Mouse (Mus musculus) limb, embryonic 13.5 days (tissue): Measurements from ENCODE around the gene Thbs3. TPM values are rescaled to one million over a fixed set of nuclear protein-coding genes. Genes with fewer than 3 reads are reported as not detected.

Experiments used
- ATAC-seq: fragments of 200-750 bp; cut with Nextera tagmentation; 2 replicates; pipeline ENCODE4 v1.8.0; 2017; ENCODE audit warnings: low read depth, moderate number of reproducible peaks, moderate TSS enrichment; ENCODE audit not compliant: low FRiP score
- H3K27ac ChIP-seq: fragments of 300-500 bp; sonication (generic); 2 replicates; pipeline ENCODE4 v1.5.1; 2015; ENCODE audit warnings: inconsistent platforms, mild to moderate bottlenecking, moderate library complexity
- H3K27me3 ChIP-seq: fragments of 300-500 bp; sonication (generic); 2 replicates; pipeline ENCODE4 v1.6.1; 2015; ENCODE audit warnings: mild to moderate bottlenecking, inconsistent platforms
- H3K36me3 ChIP-seq: fragments of 300-500 bp; sonication (generic); 2 replicates; pipeline ENCODE4 v1.6.1; 2015; ENCODE audit warnings: inconsistent platforms, mild to moderate bottlenecking, moderate library complexity
- H3K4me1 ChIP-seq: fragments of 300-500 bp; sonication (generic); 2 replicates; pipeline ENCODE4 v1.6.1; 2015; ENCODE audit warnings: inconsistent platforms
- H3K4me2 ChIP-seq: fragments of 300-500 bp; sonication (generic); replicated peaks from 2 replicates; pipeline ENCODE4 v1.6.1; 2015; ENCODE audit warnings: inconsistent platforms, mild to moderate bottlenecking, moderate library complexity
- H3K4me3 ChIP-seq: fragments of 300-500 bp; sonication (generic); 2 replicates; pipeline ENCODE4 v1.5.1; 2015; ENCODE audit warnings: moderate library complexity, mild to moderate bottlenecking, inconsistent platforms
- H3K9ac ChIP-seq: fragments of 300-500 bp; sonication (generic); 2 replicates; pipeline ENCODE4 v1.6.1; 2015; ENCODE audit warnings: mild to moderate bottlenecking, inconsistent platforms
- H3K9me3 ChIP-seq: fragments of 300-500 bp; sonication (generic); 2 replicates; pipeline ENCODE4 v1.6.1; 2016; ENCODE audit warnings: inconsistent platforms
- WGBS: fragments of 180-500 bp; shearing (Covaris S2); methylation state at CpG from one replicate; pipeline ENCODE4 v1.1.7; 2015; 5-methylcytosine and 5-hydroxymethylcytosine counted together
- polyA plus RNA-seq: library from polyadenylated mRNA; unstranded; fragments of >200 nt; fragmentation: Nextera tagmentation; extraction: Ambion mirVana; gene quantifications from 2 replicates; pipeline ENCODE4 v1.2.1, GENCODE M21; 2015

Thbs3 gene
- polyA plus RNA-seq, 1 experiment from 2014 or later = 69.8 TPM

DNA sequence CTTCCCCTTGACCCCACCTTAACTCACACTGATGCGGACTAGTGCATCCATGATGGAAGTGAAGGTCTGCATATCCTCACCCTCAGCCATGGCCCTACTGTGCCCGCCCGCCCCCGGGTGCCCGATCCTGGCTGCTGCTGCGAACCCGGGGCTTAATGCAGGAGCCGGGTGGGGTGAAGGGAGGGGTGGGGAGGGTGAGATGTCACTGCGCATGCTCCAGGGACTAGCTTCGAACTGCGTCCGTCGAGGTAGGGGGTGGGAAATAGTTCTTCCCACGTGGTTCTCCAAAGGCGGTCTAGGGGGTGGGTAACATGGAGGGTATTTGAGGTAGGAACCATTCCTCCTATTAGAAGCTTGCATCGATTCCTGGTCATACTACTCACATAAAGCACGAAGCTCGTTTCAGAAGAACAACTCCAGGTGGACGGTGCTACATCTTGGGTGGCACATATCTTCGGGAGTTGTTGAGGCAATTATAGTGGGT, 30.8 kb downstream of the Thbs3 start, which contains the start of gene Krtcap2:
TSS of gene Krtcap2 (plus strand) at position 279 of the 484 bp plus-strand sequence.
- H3K9me3 ChIP-seq = no peaks in the 10 kb centered on the region
- peaks cover 35% of the 10 kb centered on the region for H3K36me3 ChIP-seq
- no peaks in the 10 kb centered on the region for H3K27me3 ChIP-seq
- ATAC-seq = peak; percentile 21; the same call in 1 of the 2 replicates
- H3K27ac ChIP-seq = peak within 1 kb of the TSS; percentile 74
- H3K4me1 ChIP-seq = peaks cover 45% of the 10 kb centered on the region
- H3K4me3 ChIP-seq = peak within 1 kb of the TSS; percentile 77
- 3% methylated on average over 19 of the region's 20 CpGs for WGBS
- H3K9ac ChIP-seq = peak within 1 kb of the TSS; percentile 87
- H3K4me2 ChIP-seq = peak within 1 kb of the TSS; percentile 91

DNA sequence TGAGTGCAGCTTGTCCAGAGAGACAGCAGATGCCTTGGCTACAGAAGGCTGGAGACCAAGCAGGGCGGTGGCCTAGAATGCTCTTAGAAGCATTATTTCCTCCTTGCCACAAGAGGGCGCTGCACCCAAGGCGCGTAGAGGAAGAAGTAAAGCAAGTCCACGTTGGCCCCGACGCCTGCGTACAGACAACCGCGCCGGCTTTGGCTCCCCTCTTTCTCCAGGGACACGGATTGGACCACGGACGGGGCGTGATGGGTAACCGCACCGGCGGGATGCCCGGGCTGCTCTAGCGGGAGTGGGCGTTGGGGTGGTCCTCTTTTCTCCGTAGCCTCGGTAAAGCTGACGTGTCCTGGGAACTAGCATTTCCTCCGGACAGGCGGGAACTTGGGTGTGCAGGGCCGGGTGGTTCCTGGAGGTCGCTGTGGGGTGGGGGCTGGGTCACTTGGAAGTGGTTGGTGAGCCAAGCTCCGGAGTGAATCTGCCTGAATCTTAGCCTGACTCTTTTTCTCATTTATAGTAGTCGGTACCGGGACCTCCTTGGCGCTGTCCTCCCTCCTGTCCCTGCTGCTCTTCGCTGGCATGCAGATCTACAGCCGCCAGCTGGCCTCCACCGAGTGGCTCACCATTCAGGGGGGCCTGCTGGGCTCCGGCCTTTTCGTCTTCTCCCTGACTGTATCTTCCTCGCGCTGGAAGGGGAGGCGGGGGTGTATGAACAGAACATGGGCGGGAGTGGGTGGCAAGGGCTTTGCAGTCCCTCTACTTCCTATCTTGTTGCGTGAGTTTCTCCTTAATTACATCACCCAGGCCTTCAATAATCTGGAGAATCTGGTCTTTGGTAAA, 31.5 kb downstream of the Thbs3 start, which contains the start of gene Trim46:
TSS of gene Trim46 (minus strand) at position 49 of the 840 bp plus-strand sequence.
- under 1% methylated on average over 42 of the region's 42 CpGs for WGBS

DNA sequence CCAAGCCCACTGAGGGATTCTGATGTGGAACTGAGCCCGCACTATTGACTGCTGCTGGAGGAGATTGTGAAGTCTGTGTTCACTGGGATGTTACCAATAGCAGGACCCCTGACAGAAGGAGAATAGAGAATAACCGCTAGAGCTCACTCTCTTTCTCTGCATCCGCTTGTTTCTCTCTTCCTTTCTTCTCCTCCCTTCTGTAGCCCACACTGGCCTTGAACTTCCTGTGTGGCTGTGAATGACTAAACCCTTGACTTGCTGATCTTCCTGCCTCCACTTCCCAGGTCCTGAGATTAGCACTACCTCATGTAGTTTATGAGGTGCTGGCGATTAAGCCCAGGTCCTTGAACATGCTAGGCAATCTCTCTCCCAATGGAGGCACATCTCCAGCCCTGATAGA, 32.5 kb downstream of the Thbs3 start:
- Histone ChIP-seq H3K27me3 (no peaks in the 10 kb centered on the region), H3K4me3 (peak overlapping the region; percentile 77), H3K4me2 (peak overlapping the region; percentile 91), H3K9ac (peak overlapping the region; percentile 87), H3K9me3 (no peaks in the 10 kb centered on the region), H3K4me1 (peaks cover 57% of the 10 kb centered on the region), H3K36me3 (peaks cover 20% of the 10 kb centered on the region; the same call in 1 of the 2 replicates), H3K27ac (no peak overlapping the region)
- 87% methylated on average over 4 of the region's 4 CpGs for WGBS
- no peak for ATAC-seq

More for the DNA sequence above, 31.5 kb downstream of the Thbs3 start, which contains the start of gene Trim46:
- H3K27ac ChIP-seq = peak within 1 kb of the TSS; percentile 74
- H3K4me1 ChIP-seq = peaks cover 52% of the 10 kb centered on the region
- no peaks in the 10 kb centered on the region for H3K27me3 ChIP-seq
- ATAC-seq = peak; percentile 73
- peak within 1 kb of the TSS; percentile 91 for H3K4me2 ChIP-seq
- no peaks in the 10 kb centered on the region for H3K9me3 ChIP-seq
- H3K4me3 ChIP-seq = peak within 1 kb of the TSS; percentile 77
- H3K36me3 ChIP-seq = peaks cover 29% of the 10 kb centered on the region
- H3K9ac ChIP-seq = peak within 1 kb of the TSS; percentile 87

DNA sequence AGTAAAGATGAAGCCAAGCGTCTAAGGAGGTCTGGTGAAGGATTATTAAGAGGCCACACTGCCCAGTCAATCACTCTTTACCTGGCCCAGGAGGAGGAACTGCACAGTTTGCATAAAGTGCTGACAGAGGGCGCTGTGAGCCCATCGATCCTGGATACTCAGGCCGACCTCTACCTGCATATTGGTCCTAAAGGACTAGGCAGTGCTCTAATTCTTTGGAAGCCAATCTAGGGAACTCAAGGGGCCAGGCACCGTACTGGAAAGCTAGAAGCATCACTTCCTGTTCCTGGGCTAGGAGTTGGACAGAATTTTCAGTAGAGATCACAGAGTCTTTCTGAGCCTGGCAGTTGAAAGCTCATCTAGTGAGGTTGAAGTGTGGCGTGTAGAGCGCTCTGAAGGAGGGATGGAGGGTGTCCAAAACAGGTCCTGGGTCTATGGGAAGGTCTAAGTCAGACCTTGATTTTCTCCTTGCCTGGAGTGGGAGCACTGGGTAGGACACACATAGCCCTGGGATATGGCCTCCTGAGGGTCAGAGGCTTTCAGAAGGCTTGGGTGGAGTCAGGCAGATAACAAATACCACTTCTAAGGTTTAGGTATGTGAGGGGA, 35.6 kb downstream of the Thbs3 start:
- 21% methylated on average over 7 of the region's 7 CpGs for WGBS
- Histone ChIP-seq H3K27me3 (no peaks in the 10 kb centered on the region), H3K4me3 (no peak overlapping the region), H3K9me3 (no peaks in the 10 kb centered on the region), H3K36me3 (peaks cover 20% of the 10 kb centered on the region; the same call in 1 of the 2 replicates), H3K9ac (0 out of 2 replicates have a peak overlapping the region, but pooled peaks have one; percentile 39), H3K27ac (no peak overlapping the region), H3K4me1 (peaks cover 34% of the 10 kb centered on the region), H3K4me2 (peak overlapping the region; percentile 48; the same call in 1 of the 2 replicates)
- no peak for ATAC-seq

DNA sequence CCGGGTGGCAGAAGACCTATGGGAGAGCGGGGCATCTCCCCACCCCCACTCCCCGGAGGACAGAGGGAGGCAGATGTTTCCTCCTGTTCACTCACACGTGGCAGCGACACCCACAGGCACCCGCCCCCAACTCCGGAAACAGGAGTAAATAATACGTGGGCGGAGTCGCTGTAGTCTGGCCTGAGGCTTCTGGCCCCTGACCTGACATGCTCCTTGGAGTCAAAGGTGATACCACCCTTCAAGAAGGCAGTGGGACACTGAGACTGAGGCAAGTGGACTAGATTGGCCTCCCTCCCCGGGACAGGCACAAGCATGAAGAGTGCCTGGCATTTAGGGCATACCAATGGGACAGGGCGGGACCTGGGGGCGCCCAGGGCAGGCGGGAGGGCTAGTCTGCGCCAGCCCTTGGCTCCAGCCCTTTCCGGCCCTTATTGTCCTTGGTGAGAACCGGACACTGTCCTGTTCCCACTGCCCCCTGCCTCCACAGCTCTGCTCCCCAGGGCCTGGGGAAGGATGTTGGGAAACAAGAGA, 36.5 kb downstream of the Thbs3 start:
- Histone ChIP-seq H3K27me3 (no peaks in the 10 kb centered on the region), H3K9me3 (no peaks in the 10 kb centered on the region), H3K9ac (0 out of 2 replicates have a peak overlapping the region, but pooled peaks have one; percentile 39), H3K4me3 (no peak overlapping the region; the same call in 1 of the 2 replicates), H3K27ac (no peak overlapping the region; the same call in 1 of the 2 replicates), H3K36me3 (peaks cover 20% of the 10 kb centered on the region; the same call in 1 of the 2 replicates), H3K4me1 (peaks cover 29% of the 10 kb centered on the region), H3K4me2 (peak overlapping the region; percentile 48)
- 9% methylated on average over 17 of the region's 17 CpGs for WGBS
- no peak for ATAC-seq

DNA sequence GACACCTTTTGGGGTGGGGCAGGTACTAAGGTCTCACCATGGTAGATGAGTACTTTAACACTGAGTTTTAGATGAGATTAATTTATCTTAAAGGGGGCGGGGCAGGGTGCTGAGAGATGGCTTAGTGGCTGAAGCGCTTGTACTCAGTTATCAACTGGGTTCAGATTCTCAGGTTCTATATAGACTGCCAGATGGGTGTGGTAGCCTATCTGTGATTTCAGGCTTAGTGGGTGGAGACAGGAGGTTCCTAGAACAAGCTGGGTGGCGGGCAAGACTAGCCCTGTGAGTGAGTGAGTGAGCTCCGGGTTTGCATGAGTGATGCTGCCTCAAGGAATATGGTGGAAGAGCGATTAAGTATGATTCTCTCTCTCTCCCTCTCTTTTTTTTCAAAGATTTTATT, 40.0 kb downstream of the Thbs3 start:
- H3K4me3 ChIP-seq = no peak overlapping the region
- ATAC-seq = no peak
- H3K27ac ChIP-seq = no peak overlapping the region
- no peaks in the 10 kb centered on the region for H3K9me3 ChIP-seq
- H3K27me3 ChIP-seq = no peaks in the 10 kb centered on the region
- no peak overlapping the region for H3K4me2 ChIP-seq
- 88% methylated on average over 5 of the region's 5 CpGs for WGBS
- no peak overlapping the region for H3K9ac ChIP-seq
- H3K4me1 ChIP-seq = peaks cover 18% of the 10 kb centered on the region
- no peaks in the 10 kb centered on the region for H3K36me3 ChIP-seq

DNA sequence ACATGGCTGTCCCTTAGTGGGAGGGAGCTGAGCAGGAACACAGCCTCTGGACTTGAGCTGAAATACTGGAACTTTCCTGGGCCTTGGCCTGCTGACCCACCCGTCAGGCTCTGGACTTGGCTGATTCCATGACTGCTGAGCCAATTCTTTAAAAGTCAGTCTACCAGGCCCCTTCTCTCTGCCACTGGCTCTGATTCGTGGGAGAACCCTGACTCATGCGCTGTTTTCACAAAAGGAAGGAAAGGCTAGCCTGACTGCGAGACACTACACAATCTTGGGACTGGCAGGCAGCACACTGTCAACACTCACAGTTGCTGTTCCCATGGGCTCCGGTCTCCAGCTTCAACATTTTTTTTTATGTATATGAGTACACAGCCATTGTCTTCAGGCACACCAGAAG, 41.2 kb downstream of the Thbs3 start:
- H3K4me1 ChIP-seq = peaks cover 9% of the 10 kb centered on the region
- no peaks in the 10 kb centered on the region for H3K9me3 ChIP-seq
- no peaks in the 10 kb centered on the region for H3K36me3 ChIP-seq
- no peak overlapping the region for H3K27ac ChIP-seq
- H3K9ac ChIP-seq = no peak overlapping the region
- H3K27me3 ChIP-seq = no peaks in the 10 kb centered on the region
- WGBS = 86% methylated on average over 5 of the region's 5 CpGs
- H3K4me3 ChIP-seq = no peak overlapping the region
- no peak overlapping the region for H3K4me2 ChIP-seq
- no peak for ATAC-seq

DNA sequence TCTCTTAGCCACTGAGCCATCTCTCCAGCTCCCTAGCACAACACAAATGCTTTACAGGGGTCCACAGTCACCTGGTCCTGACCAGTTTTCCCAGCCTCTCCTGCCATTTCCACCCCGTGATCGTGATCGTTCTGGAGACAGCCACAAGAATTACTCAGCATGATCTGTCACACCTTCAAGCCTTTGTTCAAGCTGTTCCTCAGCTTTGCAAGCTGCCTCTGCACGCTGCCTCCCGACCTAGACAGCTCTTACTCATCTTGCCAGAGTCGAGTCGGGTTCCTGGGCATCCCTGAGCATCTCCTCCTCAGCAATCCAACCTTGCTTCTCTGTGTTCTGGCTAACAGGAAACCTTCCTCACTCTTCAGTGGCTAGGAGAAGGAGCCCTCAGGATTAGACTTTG, 44.1 kb downstream of the Thbs3 start, which contains the start of gene Dpm3:
TSS of gene Dpm3 (plus strand) at position 283 of the 400 bp plus-strand sequence.
- Histone ChIP-seq H3K9ac (no peak within 1 kb of the TSS), H3K4me1 (no peaks in the 10 kb centered on the region), H3K4me3 (no peak within 1 kb of the TSS), H3K9me3 (no peaks in the 10 kb centered on the region), H3K27ac (no peak within 1 kb of the TSS), H3K27me3 (no peaks in the 10 kb centered on the region), H3K36me3 (no peaks in the 10 kb centered on the region), H3K4me2 (no peak within 1 kb of the TSS)
- no peak for ATAC-seq
- WGBS = 50% methylated on average over 7 of the region's 7 CpGs

DNA sequence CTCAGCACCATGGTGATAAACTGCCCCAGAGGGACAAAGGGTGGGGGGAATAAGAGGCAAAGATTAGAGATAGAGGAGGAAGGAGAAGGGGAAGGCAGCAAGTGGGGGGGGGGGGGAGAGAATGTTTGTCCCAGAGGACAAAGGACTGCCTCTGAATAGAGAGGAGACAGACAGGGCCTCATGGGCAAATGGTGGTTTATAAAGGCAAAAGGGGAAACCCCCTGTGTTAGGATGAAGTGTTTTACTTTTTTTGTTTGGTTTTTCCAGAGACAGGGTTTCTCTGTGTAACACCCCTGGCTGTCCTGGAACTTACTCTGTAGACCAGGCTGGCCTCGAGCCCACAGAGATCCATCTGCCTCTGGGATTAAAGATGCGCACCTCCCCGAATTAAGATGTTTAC, 45.2 kb downstream of the Thbs3 start:
- H3K36me3 ChIP-seq = no peaks in the 10 kb centered on the region
- H3K4me3 ChIP-seq = no peak overlapping the region
- no peak for ATAC-seq
- H3K27me3 ChIP-seq = no peaks in the 10 kb centered on the region
- H3K4me1 ChIP-seq = no peaks in the 10 kb centered on the region
- no peaks in the 10 kb centered on the region for H3K9me3 ChIP-seq
- H3K9ac ChIP-seq = no peak overlapping the region
- H3K27ac ChIP-seq = no peak overlapping the region
- no peak overlapping the region for H3K4me2 ChIP-seq
- WGBS = 84% methylated on average over 3 of the region's 3 CpGs

DNA sequence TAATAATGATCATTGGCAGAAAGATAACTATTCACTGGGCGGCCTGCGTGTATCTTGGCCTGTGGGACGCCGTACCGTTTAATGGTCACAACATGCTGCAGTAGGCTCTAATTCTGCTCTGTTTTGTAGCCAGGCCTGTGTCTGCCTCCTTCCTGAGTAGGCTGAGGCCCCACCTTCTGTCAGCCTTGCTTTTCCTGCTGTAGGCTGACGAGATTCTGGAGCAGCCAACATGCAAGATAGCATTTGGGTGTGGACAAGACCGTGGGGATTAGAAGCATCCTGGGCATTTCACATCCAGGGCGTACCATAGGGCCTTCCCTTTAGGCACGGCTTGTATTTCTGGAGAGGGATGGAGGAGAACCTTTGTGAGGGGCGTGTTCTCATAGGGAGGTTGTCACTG, 47.4 kb downstream of the Thbs3 start:
- no peak overlapping the region for H3K9ac ChIP-seq
- H3K4me1 ChIP-seq = peaks cover 12% of the 10 kb centered on the region
- no peak overlapping the region for H3K4me3 ChIP-seq
- H3K9me3 ChIP-seq = no peaks in the 10 kb centered on the region
- no peaks in the 10 kb centered on the region for H3K36me3 ChIP-seq
- WGBS = 63% methylated on average over 10 of the region's 10 CpGs
- no peak for ATAC-seq
- H3K27ac ChIP-seq = no peak overlapping the region
- no peak overlapping the region for H3K4me2 ChIP-seq
- no peaks in the 10 kb centered on the region for H3K27me3 ChIP-seq

DNA sequence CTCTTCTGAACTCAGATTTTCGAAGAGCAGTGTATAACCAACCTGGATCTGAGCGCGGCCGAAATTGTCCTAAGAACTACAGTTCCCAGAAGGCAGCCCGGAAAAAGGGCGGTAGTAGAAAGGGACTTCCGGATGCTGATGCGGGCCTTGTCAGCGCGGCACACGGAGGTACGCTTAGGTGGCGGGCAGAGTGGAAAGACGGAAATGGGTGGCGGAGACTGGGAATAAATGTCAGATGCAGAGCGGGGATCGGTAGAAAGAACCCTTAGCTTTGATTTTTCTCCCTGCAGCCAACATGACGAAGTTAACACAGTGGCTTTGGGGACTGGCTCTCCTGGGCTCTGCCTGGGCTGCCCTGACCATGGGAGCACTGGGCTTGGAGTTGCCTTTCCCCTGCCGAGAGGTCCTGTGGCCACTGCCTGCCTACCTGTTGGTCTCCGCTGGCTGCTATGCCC, 51.5 kb downstream of the Thbs3 start:
- Histone ChIP-seq H3K27ac (peak overlapping the region; percentile 84), H3K4me1 (peaks cover 39% of the 10 kb centered on the region), H3K4me3 (peak overlapping the region; percentile 82), H3K4me2 (peak overlapping the region; percentile 95), H3K9ac (peak overlapping the region; percentile 90), H3K27me3 (no peaks in the 10 kb centered on the region), H3K36me3 (0 out of 2 replicates have a peak, but pooled peaks cover 6% of the 10 kb centered on the region), H3K9me3 (no peaks in the 10 kb centered on the region)
- peak; percentile 90 for ATAC-seq
- WGBS = under 1% methylated on average over 20 of the region's 20 CpGs
